Mouse (Mus musculus): Measurements from ENCODE around the gene Rap2c. TPM values are rescaled to one million over a fixed set of nuclear protein-coding genes. Genes with fewer than 3 reads are reported as not detected.

Gene Rap2c
- 11.2 and 13.2 TPM in 2 replicates for polyA plus RNA-seq (2015; fragmentation: Nextera tagmentation; extraction: Ambion mirVana)

DNA sequence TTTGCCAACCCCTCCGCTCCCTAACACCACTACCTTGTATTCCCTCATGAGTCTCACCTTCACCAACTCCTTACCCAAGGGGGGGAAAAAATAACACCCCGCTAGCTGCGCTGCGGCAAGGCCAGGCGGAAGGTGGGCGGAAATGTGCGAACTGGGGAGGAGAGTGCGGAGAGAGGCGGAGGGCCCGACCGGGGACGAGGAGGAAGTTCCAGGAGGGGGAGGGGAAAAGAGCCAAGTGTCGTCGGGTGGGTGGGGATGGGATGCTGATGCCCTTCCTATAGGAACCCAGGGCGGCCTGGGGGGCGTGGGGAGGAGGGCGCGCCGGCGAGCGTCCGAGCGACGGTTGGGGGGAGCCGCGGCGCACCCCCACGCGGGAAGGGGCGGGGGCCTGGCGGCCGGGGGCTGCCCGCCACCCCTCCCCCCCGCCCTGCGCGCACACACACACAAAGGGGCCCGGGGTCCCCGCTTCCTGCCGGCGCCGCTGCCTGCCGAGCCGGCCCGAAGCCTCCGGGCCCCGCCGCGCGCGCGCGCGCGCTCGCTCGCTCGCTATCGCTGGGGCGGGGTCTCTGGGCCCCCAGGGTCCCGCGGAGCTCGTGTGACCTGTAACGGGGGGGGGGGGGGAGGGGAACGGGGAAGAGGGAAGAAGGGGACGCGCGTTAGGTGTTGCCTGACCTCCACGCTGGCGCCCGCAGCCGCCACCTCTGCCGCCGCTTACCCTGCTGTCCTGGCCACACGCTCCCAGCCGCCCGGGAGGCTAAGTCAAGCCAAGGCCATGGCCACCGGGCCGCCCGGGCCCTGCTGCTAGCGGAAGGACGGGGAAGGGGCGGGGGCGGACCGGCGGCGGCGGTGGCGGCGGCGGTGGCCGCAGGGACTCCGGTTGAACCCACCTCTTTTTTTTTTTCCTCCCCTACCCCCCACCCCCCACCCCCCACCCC lies at the start of gene Rap2c:
Gene Rap2c (minus strand): TSS at position 168 of the 935 bp plus-strand sequence.

Other genes starting within 250 kb of the Rap2c start
- 7.5 and 7.8 TPM in 2 replicates for gene Stk26, start 177.0 kb downstream of the Rap2c start, polyA plus RNA-seq (2015; fragmentation: Nextera tagmentation; extraction: Ambion mirVana)
- gene Frmd7, start 75.3 kb downstream of the Rap2c start, polyA plus RNA-seq (2015; fragmentation: Nextera tagmentation; extraction: Ambion mirVana), result 0.06 TPM in 1 of 2 replicates, not detected in the other
- gene Mbnl3, start 188.5 kb upstream of the Rap2c start, polyA plus RNA-seq (2015; fragmentation: Nextera tagmentation; extraction: Ambion mirVana), result 9.6 and 11.0 TPM in 2 replicates